Mouse (Mus musculus) thymus, postnatal 4 days (tissue): ENCODE measurements around the gene Macf1.
"Not testable (repeated sequence)": the region's sequence is repeated elsewhere in the genome, so short reads cannot be mapped to it uniquely, and the experiment has no call there.

Experiments used
- DNase-seq: peaks from one replicate; pipeline ENCODE4 v3.0.0; 2021

Macf1 gene

GRCm38 (mm10) chr4:123667260-123667867, 16.8 kb downstream of the Macf1 start:
- peak; percentile 72 for DNase-seq

GRCm38 (mm10) chr4:123666517-123666916, 17.6 kb downstream of the Macf1 start:
- DNase-seq = no peak

GRCm38 (mm10) chr4:123665681-123666278, 18.4 kb downstream of the Macf1 start:
- no peak for DNase-seq

GRCm38 (mm10) chr4:123664951-123665661, 19.1 kb downstream of the Macf1 start:
- no peak for DNase-seq

- peak; percentile 78 for DNase-seq
Measured at GRCm38 (mm10) chr4:123664021-123664950, 19.9 kb downstream of the Macf1 start.

GRCm38 (mm10) chr4:123663688-123663965, 20.5 kb downstream of the Macf1 start:
- peak; percentile 24 for DNase-seq

GRCm38 (mm10) chr4:123662914-123663687, 21.1 kb downstream of the Macf1 start:
- DNase-seq = peak; percentile 13

GRCm38 (mm10) chr4:123658175-123658574, 26.0 kb downstream of the Macf1 start:
- no peak for DNase-seq

GRCm38 (mm10) chr4:123655245-123655644, 28.9 kb downstream of the Macf1 start:
- DNase-seq = no peak

- DNase-seq = no peak
Measured at GRCm38 (mm10) chr4:123654566-123654965, 29.6 kb downstream of the Macf1 start.

- not testable (repeated sequence) for DNase-seq
Measured at GRCm38 (mm10) chr4:123653446-123653845, 30.7 kb downstream of the Macf1 start.

GRCm38 (mm10) chr4:123652130-123652529, 32.0 kb downstream of the Macf1 start:
- DNase-seq = no peak

- DNase-seq = no peak
Measured at GRCm38 (mm10) chr4:123649131-123649530, 35.0 kb downstream of the Macf1 start.

- DNase-seq = no peak
Measured at GRCm38 (mm10) chr4:123647668-123648067, 36.5 kb downstream of the Macf1 start.

- DNase-seq = no peak
Measured at GRCm38 (mm10) chr4:123647109-123647508, 37.1 kb downstream of the Macf1 start.

GRCm38 (mm10) chr4:123645246-123645845, 38.8 kb downstream of the Macf1 start:
- no peak for DNase-seq

GRCm38 (mm10) chr4:123643561-123643960, 40.6 kb downstream of the Macf1 start:
- DNase-seq = no peak

- DNase-seq = no peak
Measured at GRCm38 (mm10) chr4:123642877-123643276, 41.3 kb downstream of the Macf1 start.

GRCm38 (mm10) chr4:123637136-123637535, 47.0 kb downstream of the Macf1 start:
- DNase-seq = no peak

GRCm38 (mm10) chr4:123635428-123635827, 48.7 kb downstream of the Macf1 start:
- no peak for DNase-seq

GRCm38 (mm10) chr4:123634436-123634835, 49.7 kb downstream of the Macf1 start:
- DNase-seq = no peak

GRCm38 (mm10) chr4:123633874-123634273, 50.3 kb downstream of the Macf1 start:
- DNase-seq = no peak
